15 mouse cellular contexts compared by ENCODE assay signal in genomic region chr1:167313220-167313619, GRCm38 (mm10). TPM values are rescaled to one million over a fixed set of nuclear protein-coding genes. Genes with fewer than 3 reads are reported as not detected.
DNase-seq lines count a peak whose midpoint lies in the region; ATAC-seq and TF ChIP-seq lines count a peak whose summit lies in the region.
"Had no signal": no experiment of that assay in that cellular context is flagged by ENCODE, and none has a peak within 500 bp of the region (broad histone marks: within the 10 kb centered on the region; RNA-seq: fewer than 3 reads in every experiment).

No protein-coding gene starts in this region.

- peak; percentile 42 for TF ChIP-seq RAD21 in CH12.LX (IDR thresholded peaks at IDR 0.05; ENCODE audit: low read depth, low read length)

- H3K9ac ChIP-seq in CH12.LX (ENCODE audit: insufficient read depth, low read depth): no peak overlapping the region
- no peak overlapping the region for H3K9ac ChIP-seq in liver, embryonic 14.5 days (replicated peaks)
- H3K9ac ChIP-seq: embryonic facial prominence, embryonic 13.5 days; liver, embryonic 15.5 days had no signal

- DNase-seq in gastrocnemius, adult 2 months: no peak
- no peak for DNase-seq in gastrocnemius, postnatal 25 days
- DNase-seq in layer of hippocampus, adult 2 months (ENCODE audit: low spot score in 2 of 2): no peak
- DNase-seq in layer of hippocampus, postnatal 25 days (ENCODE audit: extremely low spot score in 1 of 2, low spot score in 1 of 2): no peak
- no peak for DNase-seq in CH12.LX (ENCODE audit: extremely low read depth)
- no peak for DNase-seq in liver, embryonic 14.5 days (ENCODE audit: low read depth in 3 of 3, low spot score in 3 of 3)
- DNase-seq: cerebellum, adult 9-10 months; gastrocnemius, postnatal 10 days; left cerebral cortex, postnatal 4 days had no signal

- no peaks in the 10 kb centered on the region for H3K27me3 ChIP-seq in CH12.LX (replicated peaks)
- H3K27me3 ChIP-seq in liver, embryonic 14.5 days (ENCODE audit: control insufficient read depth, insufficient read depth, low read length): no peaks in the 10 kb centered on the region
- H3K27me3 ChIP-seq: embryonic facial prominence, embryonic 13.5 days; liver, embryonic 15.5 days had no signal

- ATAC-seq in liver, embryonic 14.5 days (ENCODE audit: insufficient read depth): no peak
- no peak for ATAC-seq in granulocyte monocyte progenitor cell, adult 5-6 weeks (replicated peaks; ENCODE audit: poor library complexity, severe bottlenecking)
- ATAC-seq: activated CD4-positive, CD25-positive, alpha-beta regulatory T cell, adult 4 months had no signal

- H3K79me2 ChIP-seq in CH12.LX (replicated peaks; ENCODE audit: control insufficient read depth, extremely low read depth, insufficient read depth, poor library complexity, severe bottlenecking): peaks cover 3% of the 10 kb centered on the region

- peaks cover 0 to 19% of the 10 kb centered on the region in 2 experiments; a peak in 2 of 4 replicates for H3K4me1 ChIP-seq in CH12.LX (ENCODE audit: control insufficient read depth in 1 of 2, insufficient read depth in 2 of 2)
- H3K4me1 ChIP-seq in liver, embryonic 14.5 days (replicated peaks; ENCODE audit: control insufficient read depth in 2 of 2, insufficient read depth in 2 of 2, low read length in 1 of 2): peaks cover 4 to 7% of the 10 kb centered on the region in 2 experiments

- dilution Hi-C loops in CH12.LX (cut with MboI; ENCODE audit: extremely low pct_ligation_motif_present, extremely low pct_unique_long_range_greater_than_20kb, low sequenced_read_pairs): no loop called here

- H3K36me3 ChIP-seq in CH12.LX (replicated peaks in 1 of 2; ENCODE audit: control insufficient read depth in 1 of 2, insufficient read depth in 1 of 2, low read length in 1 of 2): peaks cover 13 to 49% of the 10 kb centered on the region in 2 experiments
- peaks cover 23% of the 10 kb centered on the region for H3K36me3 ChIP-seq in liver, embryonic 14.5 days (replicated peaks; ENCODE audit: control insufficient read depth, insufficient read depth, low read depth)

- TF ChIP-seq CTCF in gastrocnemius, adult 2 months (IDR thresholded peaks at IDR 0.05): peak; percentile 20; the same call in 1 of the 2 replicates
- TF ChIP-seq CTCF in layer of hippocampus, adult 2 months (conservative IDR thresholded peaks at IDR 0.05): peak; percentile 28
- peak in 1 of 2 experiments; percentile 54; a peak in 2 of 4 replicates for TF ChIP-seq CTCF in CH12.LX (conservative IDR thresholded peaks at IDR 0.05 in 1 of 2, IDR thresholded peaks at IDR 0.05 in 1 of 2; ENCODE audit: low read depth in 2 of 2, low read length in 2 of 2)
- peak; percentile 39 for TF ChIP-seq CTCF in liver, embryonic 14.5 days (IDR thresholded peaks at IDR 0.05; ENCODE audit: low read depth)

- intact Hi-C loops in gastrocnemius, adult 2 months (cut with DNase I): no loop called here

- H3K4me2 ChIP-seq in CH12.LX (ENCODE audit: insufficient read depth, low read depth, poor library complexity, severe bottlenecking): no peak overlapping the region
- no peak overlapping the region for H3K4me2 ChIP-seq in liver, embryonic 14.5 days (ENCODE audit: low read depth)
- H3K4me2 ChIP-seq: embryonic facial prominence, embryonic 13.5 days; liver, embryonic 15.5 days had no signal

- no peak overlapping the region for H3K4me3 ChIP-seq in gastrocnemius, adult 2 months
- no peak overlapping the region for H3K4me3 ChIP-seq in layer of hippocampus, adult 2 months
- H3K4me3 ChIP-seq in CH12.LX (replicated peaks in 1 of 3; ENCODE audit: low read depth in 2 of 3, low read length in 2 of 3, poor library complexity in 1 of 3): no peak overlapping the region
- no peak overlapping the region for H3K4me3 ChIP-seq in liver, embryonic 14.5 days (ENCODE audit: insufficient read depth in 1 of 2, low read depth in 2 of 2, low read length in 2 of 2)
- H3K4me3 ChIP-seq: embryonic facial prominence, embryonic 13.5 days; heart, embryonic 10.5 days; liver, embryonic 15.5 days; midbrain, embryonic 10.5 days had no signal

- H3K27ac ChIP-seq in gastrocnemius, adult 2 months: no peak overlapping the region
- no peak overlapping the region for H3K27ac ChIP-seq in layer of hippocampus, adult 2 months
- no peak overlapping the region for H3K27ac ChIP-seq in CH12.LX (ENCODE audit: insufficient read depth, low read depth)
- no peak overlapping the region for H3K27ac ChIP-seq in liver, embryonic 14.5 days
- H3K27ac ChIP-seq: embryonic facial prominence, embryonic 13.5 days; heart, embryonic 10.5 days; liver, embryonic 15.5 days; midbrain, embryonic 10.5 days had no signal

- in situ Hi-C loops in CH12.LX (cut with MboI; ENCODE audit: low pct_ligation_motif_present, low pct_unique_long_range_greater_than_20kb, low sequenced_read_pairs): no loop called here

- no peak for TF ChIP-seq EP300 in CH12.LX (IDR thresholded peaks at IDR 0.05; ENCODE audit: low read length)
- TF ChIP-seq EP300 in liver, embryonic 14.5 days (IDR thresholded peaks at IDR 0.05; ENCODE audit: low read depth): no peak

- 75% methylated on average over 4 of the region's 4 CpGs for WGBS in liver, embryonic 14.5 days (ENCODE audit: insufficient replicate concordance)

- TF ChIP-seq POLR2A in CH12.LX (IDR thresholded peaks at IDR 0.05; ENCODE audit: low read depth, low read length): no peak

- no peaks in the 10 kb centered on the region for H3K9me3 ChIP-seq in CH12.LX (replicated peaks; ENCODE audit: low read length)
- H3K9me3 ChIP-seq in liver, embryonic 14.5 days (ENCODE audit: control insufficient read depth, low read length): no peaks in the 10 kb centered on the region
- H3K9me3 ChIP-seq: embryonic facial prominence, embryonic 13.5 days; heart, embryonic 10.5 days; liver, embryonic 15.5 days; midbrain, embryonic 10.5 days had no signal

TF ChIP-seq in CH12.LX, 34 proteins besides CTCF, POLR2A, EP300 and RAD21:
- TF ChIP-seq UBTF (IDR thresholded peaks at IDR 0.05; ENCODE audit: low read depth, low read length): no peak
- no peak for TF ChIP-seq MAFK (IDR thresholded peaks at IDR 0.05; ENCODE audit: insufficient replicate concordance, low read length)
- TF ChIP-seq ZC3H11A (IDR thresholded peaks at IDR 0.05; ENCODE audit: low read depth, low read length): no peak
- TF ChIP-seq JUND (conservative IDR thresholded peaks at IDR 0.05; ENCODE audit: low read depth, low read length): no peak
- TF ChIP-seq SMC3 (IDR thresholded peaks at IDR 0.05; ENCODE audit: low read depth, low read length): peak; percentile 47

RNA-seq across cellular contexts. Expression of gene Tmco1, which starts 5.0 kb away (rescaled TPM):
- 10 to 100 TPM; 33.2 to 40.4 TPM for total RNA-seq in gastrocnemius, adult 2 months (2021)
- total RNA-seq in gastrocnemius, postnatal 25 days (2021): 10 to 100 TPM; 32.6 to 41.3 TPM
- 10 to 100 TPM; 49.6 to 50.4 TPM for total RNA-seq in layer of hippocampus, adult 2 months (2021)
- total RNA-seq in layer of hippocampus, postnatal 25 days (2021): 10 to 100 TPM; 50.9 to 56.8 TPM
- total RNA-seq in CH12.LX (2012; rRNA removed): 80.6 and 87.0 TPM in 2 replicates
- 153 and 168 TPM in 2 replicates for total RNA-seq in CH12.LX (2014; rRNA removed)
- 92.8 and 127 TPM in 2 replicates for polyA plus RNA-seq in CH12.LX (2012; ENCODE audit: insufficient read length, low read depth)
- 33.4 and 43.4 TPM in 2 replicates for polyA plus RNA-seq in liver, embryonic 14.5 days (2012; rRNA removed)
- 64.1 and 65.4 TPM in 2 replicates for polyA plus RNA-seq in liver, embryonic 14.5 days (2014; fragmentation: Nextera tagmentation; extraction: Ambion mirVana)
- 97.6 and 127 TPM in 2 replicates for total RNA-seq in granulocyte monocyte progenitor cell, adult 5-6 weeks (2014; fragmentation: Nextera tagmentation)
- 170 and 172 TPM in 2 replicates for total RNA-seq in granulocyte monocyte progenitor cell, adult 5-6 weeks (2017)

RNA-seq across cellular contexts. Expression of gene Uck2, which starts 28.1 kb away (rescaled TPM):
- total RNA-seq in gastrocnemius, adult 2 months (2021): 10 to 100 TPM; 14.1 to 22.4 TPM
- total RNA-seq in gastrocnemius, postnatal 25 days (2021): 10 to 100 TPM; 16.9 to 29.3 TPM
- total RNA-seq in layer of hippocampus, adult 2 months (2021): 10 to 100 TPM; 36.5 to 36.7 TPM
- 10 to 100 TPM; 45.5 to 47.3 TPM for total RNA-seq in layer of hippocampus, postnatal 25 days (2021)
- total RNA-seq in CH12.LX (2012; rRNA removed) (235 and 254 TPM in 2 replicates), CH12.LX (2014; rRNA removed) (312 and 363 TPM in 2 replicates)
- 323 and 392 TPM in 2 replicates for polyA plus RNA-seq in CH12.LX (2012; ENCODE audit: insufficient read length, low read depth)
- polyA plus RNA-seq in liver, embryonic 14.5 days (2012; rRNA removed): 15.3 and 17.6 TPM in 2 replicates
- 42.6 and 43.4 TPM in 2 replicates for polyA plus RNA-seq in liver, embryonic 14.5 days (2014; fragmentation: Nextera tagmentation; extraction: Ambion mirVana)
- total RNA-seq in granulocyte monocyte progenitor cell, adult 5-6 weeks (2014; fragmentation: Nextera tagmentation): 181 and 224 TPM in 2 replicates
- total RNA-seq in granulocyte monocyte progenitor cell, adult 5-6 weeks (2017): 223 and 286 TPM in 2 replicates

RNA-seq across cellular contexts. Expression of gene Aldh9a1, which starts 36.6 kb away (rescaled TPM):
- total RNA-seq in gastrocnemius, adult 2 months (2021): 1 to 10 TPM; 4.1 to 5.8 TPM
- 1 to 10 TPM; 2.4 to 2.8 TPM for total RNA-seq in gastrocnemius, postnatal 25 days (2021)
- total RNA-seq in layer of hippocampus, adult 2 months (2021): 10 to 100 TPM; 22.5 to 25.8 TPM
- total RNA-seq in layer of hippocampus, postnatal 25 days (2021): 10 to 100 TPM; 21.4 to 21.5 TPM
- 26.2 and 28.8 TPM in 2 replicates for total RNA-seq in CH12.LX (2012; rRNA removed)
- total RNA-seq in CH12.LX (2014; rRNA removed): 31.2 and 35.2 TPM in 2 replicates
- 79.7 TPM in 2 replicates for polyA plus RNA-seq in CH12.LX (2012; ENCODE audit: insufficient read length, low read depth)
- polyA plus RNA-seq in liver, embryonic 14.5 days (2012; rRNA removed): 21.9 and 28.1 TPM in 2 replicates
- 52.5 and 59.9 TPM in 2 replicates for polyA plus RNA-seq in liver, embryonic 14.5 days (2014; fragmentation: Nextera tagmentation; extraction: Ambion mirVana)
- total RNA-seq in granulocyte monocyte progenitor cell, adult 5-6 weeks (2014; fragmentation: Nextera tagmentation): 67.6 and 85.8 TPM in 2 replicates
- total RNA-seq in granulocyte monocyte progenitor cell, adult 5-6 weeks (2017): 49.5 and 56.7 TPM in 2 replicates
